Mouse (Mus musculus) layer of hippocampus, postnatal 25 days (tissue): ENCODE measurements around the gene Cntnap2. TPM values are rescaled to one million over a fixed set of nuclear protein-coding genes. Genes with fewer than 3 reads are reported as not detected.

ENCODE experiments used
- DNase-seq, 2 experiments: peaks; one replicate each; pipeline ENCODE4 v3.0.0; 2022; ENCODE audit warnings: mixed read lengths in 2 of 2, low spot score in 1 of 2; ENCODE audit errors: extremely low spot score in 1 of 2
- total RNA-seq, 2 experiments: library from RNA; stranded (reverse); gene quantifications; 2 replicates each; pipeline ENCODE4 v1.2.3; 2021

Cntnap2 gene
- total RNA-seq, 2 experiments from 2014 or later, result 125 to 139 TPM

DNA sequence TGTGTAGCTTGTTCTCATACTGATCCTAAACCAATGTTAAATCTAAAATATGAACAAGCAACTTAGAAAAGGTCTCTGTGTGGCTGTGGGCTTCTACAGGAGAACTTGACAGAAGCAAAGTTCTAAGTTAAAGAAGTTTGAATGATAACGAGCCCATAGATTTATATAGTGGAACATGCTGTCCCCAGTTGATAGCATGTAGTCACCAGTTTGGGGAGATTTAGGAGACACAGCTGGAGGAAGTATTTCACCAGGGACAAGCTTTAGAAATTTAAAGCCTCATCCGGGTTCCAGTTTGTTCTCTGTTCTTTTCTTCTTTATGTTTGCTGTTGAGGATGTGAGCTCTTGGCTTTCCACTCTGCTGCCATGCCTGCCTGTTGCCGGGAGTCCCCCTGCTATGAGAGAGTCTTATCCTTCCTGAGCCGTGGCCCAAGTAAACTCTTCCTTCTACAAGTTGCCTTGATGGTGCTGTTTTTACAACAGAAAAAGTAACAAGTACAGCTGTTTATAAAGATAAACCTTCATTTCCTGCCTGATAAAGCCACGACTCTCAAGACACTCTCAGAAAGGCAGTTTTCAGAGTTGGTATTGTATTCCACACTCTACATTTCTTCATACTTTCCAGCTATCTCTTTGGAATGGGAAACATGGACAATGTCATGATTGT lies 2264.1 kb downstream of the Cntnap2 start:
- no peak for DNase-seq

DNA sequence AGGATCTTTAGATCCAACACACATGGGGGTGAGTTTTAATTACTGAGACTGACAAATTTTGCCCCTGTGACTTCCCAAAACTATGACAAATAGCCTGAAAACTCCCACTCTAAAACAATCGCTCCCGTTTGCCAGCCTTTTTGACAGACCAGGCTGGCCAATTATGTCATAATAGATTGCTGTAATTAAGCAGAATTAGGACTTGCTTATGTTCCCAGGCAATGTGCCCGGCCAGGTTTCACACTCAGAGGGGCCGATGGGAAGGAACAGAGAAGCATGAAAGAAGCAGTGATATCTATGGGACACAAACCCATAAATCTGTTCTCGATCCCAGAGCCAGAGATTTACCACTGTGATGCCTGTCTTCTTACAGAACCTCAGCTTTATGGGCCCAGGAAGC lies 2264.7 kb downstream of the Cntnap2 start:
- no peak for DNase-seq

DNA sequence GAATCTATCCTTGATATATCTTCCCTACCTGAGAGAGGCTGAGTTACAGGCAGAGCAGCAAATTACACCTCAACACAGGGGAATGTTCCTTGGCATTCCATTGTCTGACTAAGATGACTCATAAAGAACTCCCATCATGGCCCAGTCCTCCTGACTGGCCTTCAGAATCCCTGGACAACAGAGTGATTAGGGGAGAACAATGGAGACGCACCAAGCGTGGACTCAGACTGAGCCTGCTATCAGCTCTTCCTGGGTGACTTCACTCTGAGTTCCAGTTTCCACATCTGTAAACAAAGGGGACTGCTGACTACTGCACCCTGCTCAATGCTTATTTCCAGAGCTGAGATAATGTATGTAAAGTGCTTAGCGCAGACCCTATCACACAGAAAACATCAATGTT lies 2269.1 kb downstream of the Cntnap2 start:
- no peak for DNase-seq

DNA sequence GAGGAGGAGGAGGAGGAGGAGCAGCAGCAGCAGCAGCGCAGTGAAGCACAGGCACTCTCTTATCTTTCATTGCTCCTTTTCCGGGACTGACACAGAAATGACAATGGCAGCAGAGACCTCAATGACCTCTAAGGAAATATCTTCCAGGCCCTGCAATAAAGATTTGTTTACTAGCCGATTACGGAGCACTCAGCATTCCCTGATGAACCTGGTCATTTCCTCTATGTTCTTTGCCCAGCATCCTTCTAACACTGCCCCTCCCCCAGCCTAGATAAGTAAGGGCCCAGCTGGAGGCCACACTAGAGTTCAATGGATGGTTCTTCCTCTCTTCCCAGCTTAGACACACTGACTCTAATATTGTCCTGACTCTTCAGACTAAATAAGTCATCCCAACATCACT lies 2270.1 kb downstream of the Cntnap2 start:
- no peak for DNase-seq

DNA sequence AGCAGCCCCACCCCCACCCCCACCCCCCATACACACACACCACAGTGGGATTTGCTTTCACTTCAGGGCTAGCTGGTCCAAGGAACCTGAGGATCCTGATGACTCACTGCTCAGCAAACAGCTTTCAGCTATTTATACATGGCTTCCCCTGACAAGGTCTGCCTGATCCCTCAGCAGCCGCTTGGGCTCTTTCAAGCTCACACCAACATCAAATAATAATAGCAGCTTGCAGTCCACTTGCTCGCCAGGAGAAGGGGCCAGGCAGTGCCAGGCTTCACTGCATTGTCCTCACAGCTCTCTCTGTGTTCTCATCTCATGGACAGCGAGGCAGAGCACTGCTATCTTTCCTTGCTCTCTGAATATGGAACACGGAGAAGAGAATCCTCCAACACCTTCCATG lies 2273.9 kb downstream of the Cntnap2 start:
- no peak for DNase-seq

DNA sequence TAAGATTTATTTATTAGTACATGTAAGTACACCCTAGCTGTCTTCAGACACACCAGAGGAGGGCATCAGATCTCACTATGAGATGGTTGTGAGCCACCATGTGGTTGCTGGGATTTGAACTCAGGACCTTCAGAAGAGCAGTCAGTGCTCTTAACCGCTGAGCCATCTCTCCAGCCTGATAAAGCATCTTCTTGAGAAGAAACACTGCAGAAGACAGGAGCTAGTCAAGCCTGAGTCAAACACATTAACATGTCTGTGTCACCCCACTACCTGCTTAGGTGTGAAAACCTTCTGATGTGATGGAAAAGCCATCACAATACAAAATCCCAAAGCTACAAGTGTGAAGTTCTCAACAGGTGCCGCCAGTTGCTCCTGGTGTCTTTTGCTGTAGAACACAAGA lies 2275.2 kb downstream of the Cntnap2 start:
- no peak for DNase-seq

DNA sequence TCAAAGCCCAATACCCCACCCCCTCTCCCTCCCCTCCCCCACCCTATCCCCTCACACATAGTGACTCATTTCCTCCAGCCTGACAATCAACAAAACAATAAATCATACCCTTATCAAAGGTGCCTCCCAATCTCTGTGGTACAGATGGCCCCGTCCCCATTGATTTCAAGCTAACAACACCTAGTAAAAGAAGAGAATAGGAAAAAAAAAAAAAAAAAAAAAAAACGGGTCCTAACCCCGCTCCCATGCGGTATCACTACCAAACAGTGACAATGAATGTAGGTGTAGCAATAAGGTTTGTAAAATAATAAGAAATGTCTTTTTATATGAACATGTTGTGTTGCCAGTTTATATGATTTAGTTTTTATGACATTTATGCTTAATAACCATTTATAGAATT lies 2278.1 kb downstream of the Cntnap2 start:
- no peak for DNase-seq

DNA sequence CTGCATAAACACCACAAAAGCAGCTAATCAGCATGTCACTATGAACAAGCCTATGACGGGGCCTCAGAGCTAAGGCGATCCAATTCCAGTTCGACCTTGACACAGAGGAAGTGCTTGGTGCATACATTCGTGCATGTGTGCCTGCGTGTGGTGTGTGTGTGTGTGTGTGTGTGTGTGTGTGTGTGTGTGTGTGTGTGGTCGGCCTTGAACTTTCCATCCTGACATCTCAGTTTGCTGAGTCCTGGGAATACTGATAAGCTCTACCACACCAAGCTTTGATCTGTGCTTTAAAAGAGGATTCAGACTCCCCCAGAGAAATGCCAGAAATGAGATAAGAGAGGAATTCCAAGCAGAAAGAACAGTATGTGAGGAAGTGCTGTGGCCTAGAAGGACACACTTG lies 2279.0 kb downstream of the Cntnap2 start:
- no peak for DNase-seq

DNA sequence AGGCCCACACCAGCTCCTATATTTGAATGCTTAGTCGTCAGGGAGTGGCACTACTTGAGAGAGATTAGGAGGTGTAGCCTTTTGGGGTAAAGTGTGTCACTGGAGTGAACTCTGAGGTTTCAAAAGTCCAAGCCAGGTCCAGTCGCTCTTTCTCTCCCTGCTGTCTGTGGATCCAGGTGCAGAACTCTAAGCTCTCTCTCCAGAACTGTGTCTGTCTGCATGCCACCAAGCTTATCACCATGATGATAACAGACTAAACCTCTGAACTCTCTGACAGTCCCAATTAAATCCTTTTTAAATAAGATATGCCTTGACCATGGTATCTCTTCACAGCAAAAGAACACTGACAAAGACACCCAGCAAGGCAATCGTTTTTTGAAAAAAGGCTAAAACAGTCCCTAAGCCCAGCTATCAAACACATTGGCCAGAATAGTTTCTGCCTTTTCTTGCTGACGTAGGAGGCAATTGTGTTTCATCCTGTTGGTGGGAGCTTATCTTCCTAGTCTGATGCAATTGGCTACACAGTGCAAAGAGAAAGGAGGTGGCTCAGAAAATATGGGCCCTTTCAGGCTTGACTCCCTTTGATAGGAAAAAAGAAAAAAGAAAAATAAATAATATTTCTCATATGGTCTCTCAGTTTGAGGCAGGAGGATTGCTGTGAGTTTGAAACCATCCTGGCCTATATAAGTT lies 2281.8 kb downstream of the Cntnap2 start:
- no peak for DNase-seq

DNA sequence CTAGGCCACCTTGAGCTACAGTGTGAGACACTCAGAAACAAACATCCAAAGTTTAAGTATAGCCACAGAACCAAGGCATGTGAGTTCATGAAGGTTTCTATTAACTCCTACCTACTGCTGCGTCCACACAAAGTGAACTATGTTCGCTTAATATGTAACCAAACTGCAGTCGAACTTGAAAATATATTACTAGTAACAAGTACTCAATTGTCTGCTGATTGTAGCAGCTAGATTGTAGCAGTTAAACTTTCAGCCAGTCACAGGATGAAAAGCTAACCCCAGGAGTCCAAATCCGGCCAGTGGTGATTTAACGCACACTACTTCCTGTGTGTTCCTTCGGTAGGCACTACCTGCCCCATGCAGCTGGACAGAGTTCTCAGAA lies 2282.3 kb downstream of the Cntnap2 start:
- no peak for DNase-seq

DNA sequence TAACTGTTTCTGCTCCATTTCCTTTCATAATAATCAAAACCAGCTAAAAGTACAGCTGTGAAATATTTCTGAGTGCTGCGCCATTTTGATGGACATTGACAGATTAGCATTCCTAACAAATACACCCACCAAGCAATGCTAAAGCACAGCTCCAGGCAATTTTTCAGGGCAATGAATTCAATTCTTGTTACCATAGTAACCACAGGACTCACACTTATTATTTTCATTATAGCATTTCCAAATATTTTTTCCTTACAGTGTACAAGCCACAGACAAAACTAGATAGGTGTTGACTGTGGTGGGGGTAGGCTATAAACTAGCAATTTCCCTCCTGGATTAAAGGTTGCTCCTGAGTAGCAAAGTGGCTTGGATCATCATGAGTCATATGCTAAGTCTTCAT lies 2284.1 kb downstream of the Cntnap2 start:
- no peak for DNase-seq

DNA sequence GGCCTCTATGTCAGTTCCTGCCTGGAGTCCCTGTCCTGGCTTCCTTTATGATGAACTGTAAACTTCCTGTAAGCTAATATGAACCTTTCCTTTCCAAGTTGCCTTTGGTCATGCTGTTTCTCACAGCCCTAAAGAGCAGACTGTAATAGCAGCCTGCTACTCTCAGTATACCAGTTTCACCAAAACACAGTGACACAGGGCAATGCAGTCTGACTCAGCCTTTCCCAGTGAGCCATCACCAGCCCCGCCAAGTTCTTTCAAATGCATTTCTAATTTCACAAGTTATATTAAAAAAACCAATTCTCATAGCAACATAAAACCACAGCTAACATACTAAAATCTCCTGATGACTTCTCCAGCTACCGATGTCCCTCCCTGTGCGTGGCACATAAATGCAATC lies 2285.5 kb downstream of the Cntnap2 start:
- DNase-seq, result no peak

DNA sequence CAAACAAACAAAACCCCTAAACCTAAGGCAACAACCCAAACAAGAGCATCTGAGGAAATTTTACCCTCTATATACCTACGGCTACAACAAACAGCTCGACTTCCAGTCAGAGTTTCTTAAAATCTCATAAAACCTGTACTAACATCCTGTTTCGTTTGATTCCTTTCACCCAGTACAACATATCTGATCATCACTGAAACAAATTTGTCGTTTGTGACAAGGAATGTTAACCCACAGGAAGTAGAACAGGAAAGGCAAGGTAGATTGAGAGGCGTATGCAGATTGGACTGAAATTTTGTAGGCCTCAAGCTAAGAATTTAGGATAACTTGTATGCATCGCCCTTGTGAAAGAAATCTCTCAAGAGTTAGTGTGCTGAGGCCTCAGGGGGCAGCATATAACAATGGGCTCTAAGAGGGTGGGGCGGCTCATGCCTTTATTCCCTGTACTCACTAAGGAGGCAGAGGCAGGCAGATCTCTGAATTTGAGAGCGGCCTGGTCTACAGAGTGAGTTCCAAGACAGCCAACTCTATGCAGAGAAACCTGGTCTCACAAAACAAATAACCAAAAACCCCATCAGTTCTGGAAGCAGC lies 2291.0 kb downstream of the Cntnap2 start:
- no peak for DNase-seq
